Mouse (Mus musculus): ENCODE results near the gene Igf2bp1.

Gene Igf2bp1

DNA sequence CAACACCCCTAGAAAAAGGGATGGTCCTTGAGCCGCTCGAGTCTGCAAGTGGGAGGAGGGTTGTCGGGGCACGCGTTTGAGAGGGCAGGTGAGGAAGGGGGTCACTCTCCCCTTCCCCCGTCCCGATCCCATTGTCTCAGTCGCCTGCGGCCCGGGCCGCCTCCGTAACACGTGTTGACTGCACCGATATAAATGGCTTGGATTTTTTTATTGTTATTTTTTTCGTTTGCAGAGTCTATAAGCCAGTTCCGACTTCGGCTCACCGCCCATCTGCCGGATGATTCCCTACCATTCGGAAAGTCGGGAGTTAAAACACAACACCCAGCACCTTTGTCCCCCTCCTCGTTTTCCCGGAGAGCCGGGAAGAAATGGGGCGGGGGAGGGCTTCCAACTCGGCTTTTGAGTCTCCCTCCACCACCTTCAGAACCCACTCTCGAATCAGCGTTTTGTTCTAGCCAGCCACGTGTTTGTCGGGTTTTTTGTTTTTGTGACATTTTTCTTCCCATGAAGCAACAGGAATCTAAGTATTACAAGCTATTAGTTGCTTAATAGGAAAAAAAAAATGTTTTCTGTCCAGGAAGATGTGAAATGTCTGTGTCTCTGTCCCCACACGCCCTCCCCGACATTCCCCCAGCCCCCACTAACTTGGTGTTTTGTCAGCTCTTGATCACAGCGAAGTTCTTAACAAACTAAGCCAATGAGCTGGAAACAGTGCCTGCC, 1.9 kb upstream of the Igf2bp1 start:
- peak; percentile 62 for DNase-seq (ENCODE audit: low spot score)

GRCm38 (mm10) chr11:96006852-96007515, 1.2 kb upstream of the Igf2bp1 start:
- DNase-seq (ENCODE audit: low spot score): peak; percentile 90

GRCm38 (mm10) chr11:96006367-96006851, 669 bp upstream of the Igf2bp1 start:
- no peak for DNase-seq (ENCODE audit: low spot score)

- peak; percentile 58 for DNase-seq (ENCODE audit: low spot score)
Observed at GRCm38 (mm10) chr11:96004793-96005402, 842 bp downstream of the Igf2bp1 start.

GRCm38 (mm10) chr11:96003969-96004792, 1.6 kb downstream of the Igf2bp1 start:
- peak; percentile 40 for DNase-seq (ENCODE audit: low spot score)

- DNase-seq (ENCODE audit: low spot score): no peak
Observed at GRCm38 (mm10) chr11:96003100-96003900, 2.4 kb downstream of the Igf2bp1 start.

DNA sequence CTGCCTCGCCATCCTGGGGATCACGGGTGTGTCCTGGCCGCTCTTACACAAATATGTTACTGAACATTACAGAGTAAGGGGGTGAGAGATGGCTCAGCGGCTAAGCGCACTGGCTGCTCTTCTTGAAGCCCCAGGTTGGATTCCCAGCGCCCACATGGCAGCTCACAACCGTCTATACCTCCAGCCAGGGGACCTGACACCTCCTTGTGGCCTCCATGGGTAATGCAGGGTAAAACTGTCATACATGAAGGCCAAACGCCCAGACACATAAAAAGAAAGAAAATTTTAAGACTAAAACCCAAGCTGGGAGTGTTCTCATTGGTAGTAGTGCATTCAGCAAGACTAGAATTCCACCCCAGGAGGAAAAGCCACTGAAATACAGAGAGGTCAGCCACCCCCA, 11.6 kb downstream of the Igf2bp1 start:
- no peak for DNase-seq (ENCODE audit: low spot score)

DNA sequence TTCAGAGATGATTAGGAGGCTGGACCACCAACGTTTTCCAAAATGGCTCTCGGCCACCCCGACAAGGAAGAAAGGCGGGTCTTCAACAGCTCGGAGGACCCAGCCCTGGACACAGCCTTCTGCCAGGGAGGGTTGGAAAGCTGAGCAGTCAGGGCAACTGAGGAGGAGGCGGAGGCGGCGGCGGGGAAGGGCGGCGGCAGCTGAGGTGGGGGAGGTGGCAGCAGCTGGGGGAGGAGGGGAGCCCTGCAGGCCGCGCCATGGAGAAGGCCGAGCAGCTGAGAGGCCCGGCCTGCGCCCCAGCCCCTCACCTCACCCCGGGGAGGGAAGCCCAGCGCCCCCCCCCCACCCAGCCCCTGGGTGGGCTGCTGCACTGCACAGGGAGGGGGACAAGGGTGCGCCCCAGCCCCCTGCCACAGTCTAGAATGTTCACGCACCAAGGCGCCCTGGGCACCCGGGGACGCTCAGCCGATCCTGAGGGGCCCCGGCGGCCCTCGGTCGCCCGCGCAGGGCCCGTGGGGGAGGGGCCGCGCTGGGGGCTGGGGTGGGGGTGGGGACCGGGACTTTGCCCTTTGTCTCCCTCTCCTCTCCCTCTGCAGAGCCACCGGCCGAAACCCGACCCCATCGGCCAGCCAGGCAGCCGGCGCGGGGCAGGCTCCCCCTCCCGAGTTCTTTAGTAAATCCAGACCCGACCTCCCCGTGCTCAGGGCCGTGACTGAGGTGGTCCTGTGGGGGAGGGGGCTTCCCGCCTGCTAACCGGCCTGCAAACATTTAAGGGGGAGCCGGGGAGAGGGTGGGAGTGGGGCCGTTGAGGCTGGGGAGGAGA, 14.6 kb downstream of the Igf2bp1 start:
- DNase-seq (ENCODE audit: low spot score): peak; percentile 95

GRCm38 (mm10) chr11:95990431-95990830, 15.3 kb downstream of the Igf2bp1 start:
- DNase-seq (ENCODE audit: low spot score): no peak

DNA sequence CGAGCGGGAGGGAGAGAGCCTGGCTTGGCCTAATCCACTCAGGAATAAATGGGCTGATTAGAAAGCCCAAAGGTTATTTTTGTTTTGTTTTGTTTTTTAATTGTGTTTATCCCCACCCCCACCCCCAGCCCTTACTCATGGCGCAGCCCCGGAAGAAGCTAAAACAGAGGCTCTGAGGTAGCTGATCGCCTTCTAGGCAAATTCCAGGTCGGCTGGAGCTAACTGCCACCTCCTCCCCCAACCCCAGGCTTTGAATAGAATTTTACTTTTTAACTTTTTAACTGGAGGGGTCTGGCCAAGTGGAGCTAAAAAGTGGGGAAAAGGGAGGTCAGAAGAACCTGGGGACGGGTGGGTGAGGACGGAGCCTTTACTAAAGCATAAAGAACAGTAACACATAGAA, 15.9 kb downstream of the Igf2bp1 start:
- no peak for DNase-seq (ENCODE audit: low spot score)

GRCm38 (mm10) chr11:95988533-95988932, 17.2 kb downstream of the Igf2bp1 start:
- DNase-seq (ENCODE audit: low spot score): no peak

- DNase-seq (ENCODE audit: low spot score): no peak
Observed at GRCm38 (mm10) chr11:95987854-95988447, 17.8 kb downstream of the Igf2bp1 start.

GRCm38 (mm10) chr11:95982475-95982874, 23.3 kb downstream of the Igf2bp1 start:
- DNase-seq (ENCODE audit: low spot score): peak; percentile 89

DNA sequence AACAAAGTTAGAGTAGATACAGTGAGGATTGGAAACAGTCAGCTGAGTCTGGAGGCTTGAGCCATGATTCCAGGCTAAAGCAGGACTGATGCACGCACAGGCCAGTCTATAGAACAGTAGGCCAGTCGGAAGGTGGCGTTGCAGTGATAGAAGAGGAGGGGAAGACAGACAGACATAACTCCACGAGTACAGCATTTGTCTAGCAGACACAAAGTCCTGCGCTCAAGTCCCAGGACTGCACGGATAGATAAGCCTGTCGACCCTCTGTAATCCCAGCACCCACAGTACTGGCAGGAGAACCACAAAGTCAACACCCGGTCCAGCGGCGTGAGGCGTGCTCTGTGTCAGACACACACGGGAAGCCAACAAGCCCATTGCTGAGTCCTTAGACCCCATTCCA, 23.9 kb downstream of the Igf2bp1 start:
- DNase-seq (ENCODE audit: low spot score): no peak

DNA sequence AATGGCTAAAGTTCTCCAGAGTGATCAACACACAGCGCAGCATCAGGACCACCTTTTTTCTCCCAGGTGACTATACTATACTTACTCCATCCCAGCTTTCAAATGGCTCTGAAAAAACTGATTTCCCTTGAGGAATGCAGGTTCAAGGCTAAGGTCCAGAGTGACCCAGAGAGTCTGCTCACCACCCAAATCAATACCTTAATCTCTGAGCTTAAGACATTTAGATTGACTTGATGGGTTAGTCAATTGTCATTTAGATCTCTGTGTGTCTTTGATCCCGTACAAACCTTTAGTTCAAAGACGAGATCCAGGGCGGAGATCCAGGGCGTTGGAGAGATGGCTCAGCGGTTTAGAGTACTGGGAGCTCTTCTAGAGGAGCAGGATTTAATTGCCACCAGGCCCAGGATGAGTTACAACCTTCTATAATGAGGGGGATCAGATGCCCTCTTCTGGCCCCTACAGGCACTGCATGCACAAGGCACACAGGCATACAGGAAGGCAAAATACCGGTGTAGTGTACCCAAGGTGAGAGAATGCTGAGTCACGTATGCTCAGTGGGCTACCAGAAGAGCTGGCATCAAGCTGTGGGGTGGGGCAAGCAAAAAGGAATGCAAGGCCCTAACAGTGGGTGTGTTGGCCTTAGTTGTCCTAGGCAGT, 24.9 kb downstream of the Igf2bp1 start:
- DNase-seq (ENCODE audit: low spot score): no peak

GRCm38 (mm10) chr11:95978487-95978886, 27.3 kb downstream of the Igf2bp1 start:
- DNase-seq (ENCODE audit: low spot score): no peak

DNA sequence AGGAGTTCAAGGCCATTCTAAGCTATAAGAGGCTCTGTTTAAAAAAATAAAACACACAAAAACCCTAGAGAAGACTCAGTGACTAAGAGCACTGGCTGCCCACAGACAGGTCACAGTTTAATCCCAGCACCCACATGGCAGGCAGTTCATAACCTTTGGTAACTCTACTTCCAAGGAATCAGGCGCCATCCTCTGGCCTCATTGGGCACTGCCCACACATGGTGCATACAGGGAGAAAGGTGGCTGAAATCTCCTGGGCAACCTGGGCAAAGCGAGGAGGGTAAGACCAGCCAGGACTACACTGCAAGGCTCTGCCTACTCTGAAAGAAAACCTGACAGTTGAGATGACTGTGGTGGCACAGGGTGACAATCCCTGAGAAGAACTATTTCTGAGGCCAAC, 29.4 kb downstream of the Igf2bp1 start:
- no peak for DNase-seq (ENCODE audit: low spot score)

GRCm38 (mm10) chr11:95975694-95976093, 30.0 kb downstream of the Igf2bp1 start:
- no peak for DNase-seq (ENCODE audit: low spot score)

DNA sequence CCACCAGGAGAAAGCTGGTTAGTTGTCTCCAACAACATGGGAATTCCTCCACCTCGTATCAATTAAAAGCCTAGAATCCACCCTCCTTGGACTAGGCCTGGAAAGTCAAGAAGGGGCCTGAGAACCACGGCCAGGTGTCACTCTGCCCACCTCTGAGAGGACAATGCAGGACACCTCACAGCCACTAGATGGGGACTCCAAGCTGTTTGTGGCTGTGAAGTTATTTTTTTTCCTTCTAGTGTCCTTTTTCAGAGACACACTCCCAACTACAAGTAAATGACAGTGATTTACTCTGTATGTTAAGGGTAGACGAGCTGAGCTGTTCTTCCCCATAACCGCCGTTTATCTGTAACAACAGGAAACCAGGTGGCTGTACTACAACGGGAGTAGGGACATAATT, 32.6 kb downstream of the Igf2bp1 start:
- no peak for DNase-seq (ENCODE audit: low spot score)

DNA sequence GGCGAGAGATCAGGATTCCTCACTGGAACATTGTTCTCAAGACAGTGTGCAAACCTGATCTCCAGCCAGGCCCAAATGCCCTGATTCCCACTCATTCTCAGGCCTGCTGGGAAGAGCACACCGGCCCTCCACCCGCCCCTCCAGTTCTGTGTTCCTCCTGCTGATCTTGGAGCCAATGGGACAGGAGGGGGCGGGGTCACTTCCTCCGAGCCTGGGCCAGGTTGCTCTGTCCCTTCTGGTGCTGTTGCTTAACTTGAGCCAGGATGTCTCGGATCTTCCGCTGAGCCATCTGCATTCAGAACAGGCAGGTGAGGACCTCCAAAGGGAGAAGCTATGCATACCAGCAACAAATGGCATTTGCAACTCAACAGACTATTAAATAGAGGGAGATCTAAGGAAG, 42.4 kb downstream of the Igf2bp1 start:
- no peak for DNase-seq (ENCODE audit: low spot score)

All from yolk sac, embryonic 10.5 days (tissue).